Mouse (Mus musculus) hindbrain, embryonic 14.5 days (tissue): ENCODE results near the gene Gpr82. TPM values are rescaled to one million over a fixed set of nuclear protein-coding genes. Genes with fewer than 3 reads are reported as not detected.
A peak's percentile ranks its signal among the peaks of the same experiment; 100 is the strongest.

ENCODE experiments used
- ATAC-seq: fragments of 200-750 bp; cut with Nextera tagmentation; 2 replicates; pipeline ENCODE4 v1.8.0; 2017; ENCODE audit warnings: moderate number of reproducible peaks, mild to moderate bottlenecking, moderate TSS enrichment, moderate library complexity; ENCODE audit not compliant: low FRiP score
- DNase-seq: peaks from one replicate; pipeline ENCODE4 v3.0.0-alpha.2; 2015; ENCODE audit warnings: low spot score
- H3K27ac ChIP-seq: fragments of 300-500 bp; sonication (generic); 2 replicates; pipeline ENCODE4 v1.5.1; 2014; ENCODE audit warnings: mild to moderate bottlenecking, moderate library complexity
- H3K27me3 ChIP-seq: fragments of 300-500 bp; sonication (generic); 2 replicates; pipeline ENCODE4 v1.6.1; 2014; ENCODE audit warnings: mild to moderate bottlenecking, low read length, mixed read lengths; ENCODE audit not compliant: control insufficient read depth, insufficient read depth
- H3K36me3 ChIP-seq: fragments of 300-500 bp; sonication (generic); replicated peaks from 2 replicates; pipeline ENCODE4 v1.6.1; 2014; ENCODE audit not compliant: control insufficient read depth, insufficient read depth
- H3K4me1 ChIP-seq: fragments of 300-500 bp; sonication (generic); replicated peaks from 2 replicates; pipeline ENCODE4 v1.6.1; 2014; ENCODE audit warnings: antibody characterized with exemption, low read length, mixed read lengths; ENCODE audit not compliant: control insufficient read depth, insufficient read depth
- H3K4me2 ChIP-seq: fragments of 300-500 bp; sonication (generic); replicated peaks from 2 replicates; pipeline ENCODE4 v1.6.1; 2014; ENCODE audit warnings: mild to moderate bottlenecking, moderate library complexity
- H3K4me3 ChIP-seq: fragments of 300-500 bp; sonication (generic); replicated peaks from 2 replicates; pipeline ENCODE4 v1.5.1; 2014; ENCODE audit warnings: mild to moderate bottlenecking, low read length
- H3K9ac ChIP-seq: fragments of 300-500 bp; sonication (generic); 2 replicates; pipeline ENCODE4 v1.6.1; 2014
- H3K9me3 ChIP-seq: fragments of 300-500 bp; sonication (generic); 2 replicates; pipeline ENCODE4 v1.6.1; 2016; ENCODE audit warnings: low read length; ENCODE audit not compliant: control insufficient read depth
- WGBS: fragments of 180-500 bp; shearing (Covaris S2); extraction: QIAGEN DNeasy Blood & Tissue Kit; methylation state at CpG from one replicate; pipeline ENCODE4 v1.1.7; 2014; 5-methylcytosine and 5-hydroxymethylcytosine counted together
- polyA plus RNA-seq: library from polyadenylated mRNA; unstranded; fragments of >200 nt; fragmentation: Nextera tagmentation; extraction: Ambion mirVana; gene quantifications from 2 replicates; pipeline ENCODE4 v1.2.1, GENCODE M21; 2014

The Gpr82 gene
- polyA plus RNA-seq, 1 experiment from 2014 or later = 0.79 TPM

GRCm38 (mm10) chrX:13670342-13670741 lies 9.2 kb downstream of the Gpr82 start:
- WGBS = 77% methylated on average over 3 of the region's 3 CpGs
- no peak for ATAC-seq
- no peak overlapping the region for H3K9ac ChIP-seq

DNA sequence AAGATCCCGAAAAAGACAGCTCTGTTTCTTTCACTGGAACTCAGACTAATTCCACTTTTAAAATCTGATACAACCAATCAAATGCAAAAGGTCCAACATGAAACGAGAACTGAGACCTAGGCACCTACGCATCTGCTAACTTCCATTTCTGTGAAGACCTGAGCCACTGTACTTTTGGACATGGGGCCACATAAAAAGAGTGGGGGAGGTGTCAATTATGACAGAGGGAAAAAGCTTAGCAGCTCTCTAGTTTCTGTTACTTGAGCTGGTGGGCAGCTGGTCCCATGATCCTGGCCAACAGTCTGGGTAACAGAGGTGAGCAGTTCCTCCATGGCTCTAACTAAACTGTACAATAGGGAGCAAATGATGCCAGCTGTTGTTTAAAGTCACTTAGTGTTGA lies 11.8 kb downstream of the Gpr82 start:
- Histone ChIP-seq H3K27ac (no peak overlapping the region), H3K36me3 (no peaks in the 10 kb centered on the region), H3K9ac (no peak overlapping the region), H3K4me2 (no peak overlapping the region), H3K9me3 (no peaks in the 10 kb centered on the region), H3K4me3 (no peak overlapping the region), H3K4me1 (no peaks in the 10 kb centered on the region), H3K27me3 (no peaks in the 10 kb centered on the region)
- no peak for ATAC-seq
- 86% methylated on average over 3 of the region's 3 CpGs for WGBS
- no peak for DNase-seq

More at GRCm38 (mm10) chrX:13670342-13670741, 9.2 kb downstream of the Gpr82 start:
- no peak overlapping the region for H3K27ac ChIP-seq
- no peak overlapping the region for H3K4me3 ChIP-seq
- DNase-seq = no peak
- H3K9me3 ChIP-seq = no peaks in the 10 kb centered on the region
- no peaks in the 10 kb centered on the region for H3K27me3 ChIP-seq
- H3K36me3 ChIP-seq = no peaks in the 10 kb centered on the region
- no peak overlapping the region for H3K4me2 ChIP-seq
- no peaks in the 10 kb centered on the region for H3K4me1 ChIP-seq

DNA sequence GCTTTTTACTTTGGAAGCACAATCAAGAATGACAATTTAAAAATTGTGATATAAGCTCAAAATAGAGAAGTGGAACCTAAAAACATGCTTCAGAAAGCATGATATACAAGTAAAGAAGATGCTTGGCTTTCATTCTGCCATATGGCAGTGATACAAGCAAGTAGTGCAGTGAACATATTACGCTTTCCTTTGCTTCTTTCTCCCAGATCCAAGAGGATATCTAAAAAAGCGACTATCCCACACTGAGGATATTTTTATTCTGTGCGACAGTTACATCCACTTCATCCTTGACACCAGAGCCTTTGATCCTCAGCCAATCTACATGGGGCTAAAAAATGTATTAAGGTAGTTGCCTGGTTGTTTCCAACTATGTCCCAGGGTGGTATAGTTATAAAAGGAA lies 20.6 kb downstream of the Gpr82 start:
- no peak for ATAC-seq
- H3K27me3 ChIP-seq = no peaks in the 10 kb centered on the region
- no peak overlapping the region for H3K27ac ChIP-seq
- H3K9ac ChIP-seq = no peak overlapping the region
- WGBS = 91% methylated on average over 3 of the region's 3 CpGs
- H3K4me3 ChIP-seq = no peak overlapping the region
- no peak overlapping the region for H3K4me2 ChIP-seq
- no peak for DNase-seq
- no peaks in the 10 kb centered on the region for H3K4me1 ChIP-seq
- H3K36me3 ChIP-seq = no peaks in the 10 kb centered on the region
- no peaks in the 10 kb centered on the region for H3K9me3 ChIP-seq

- Histone ChIP-seq H3K9me3 (no peaks in the 10 kb centered on the region), H3K4me3 (no peak overlapping the region), H3K36me3 (no peaks in the 10 kb centered on the region), H3K27ac (no peak overlapping the region), H3K27me3 (no peaks in the 10 kb centered on the region), H3K9ac (no peak overlapping the region), H3K4me2 (no peak overlapping the region), H3K4me1 (no peaks in the 10 kb centered on the region)
- ATAC-seq (no peak), DNase-seq (no peak)
- WGBS = 80% methylated on average over 1 of the region's 1 CpGs
These were observed 25.4 kb downstream of the Gpr82 start for GRCm38 (mm10) chrX:13686589-13686988.

- Histone ChIP-seq H3K4me2 (no peak overlapping the region), H3K4me3 (no peak overlapping the region), H3K9ac (no peak overlapping the region), H3K9me3 (no peaks in the 10 kb centered on the region), H3K27ac (peak overlapping the region; percentile 7; the same call in 1 of the 2 replicates), H3K36me3 (no peaks in the 10 kb centered on the region), H3K27me3 (no peaks in the 10 kb centered on the region), H3K4me1 (no peaks in the 10 kb centered on the region)
- no peak for DNase-seq
- no peak for ATAC-seq
- 41% methylated on average over 2 of the region's 2 CpGs for WGBS
These were observed 27.2 kb downstream of the Gpr82 start for GRCm38 (mm10) chrX:13688356-13688755.

DNA sequence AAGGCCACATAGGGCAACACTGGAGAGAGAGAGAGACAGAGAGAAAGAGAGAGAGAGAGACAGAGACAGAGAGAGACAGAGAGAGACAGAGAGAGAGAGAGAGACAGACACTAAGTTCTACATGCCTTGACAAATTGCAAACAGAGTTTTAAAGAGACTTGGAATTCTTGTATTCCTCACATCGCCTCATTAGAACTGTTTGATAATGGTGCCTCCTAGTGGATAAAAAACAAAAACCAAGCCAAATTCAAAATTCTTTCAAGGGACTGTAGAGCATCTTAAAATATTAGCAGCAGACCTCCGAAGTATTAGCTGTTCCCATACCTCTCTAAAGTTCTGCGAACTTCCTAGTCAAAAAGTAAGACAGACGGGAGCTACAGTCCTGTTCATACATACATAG lies 30.7 kb downstream of the Gpr82 start:
- Histone ChIP-seq H3K4me3 (no peak overlapping the region), H3K36me3 (no peaks in the 10 kb centered on the region), H3K27me3 (no peaks in the 10 kb centered on the region), H3K9me3 (no peaks in the 10 kb centered on the region), H3K9ac (no peak overlapping the region), H3K27ac (no peak overlapping the region), H3K4me2 (no peak overlapping the region), H3K4me1 (no peaks in the 10 kb centered on the region)
- DNase-seq (no peak), ATAC-seq (no peak)
- WGBS = 82% methylated on average over 4 of the region's 4 CpGs

DNA sequence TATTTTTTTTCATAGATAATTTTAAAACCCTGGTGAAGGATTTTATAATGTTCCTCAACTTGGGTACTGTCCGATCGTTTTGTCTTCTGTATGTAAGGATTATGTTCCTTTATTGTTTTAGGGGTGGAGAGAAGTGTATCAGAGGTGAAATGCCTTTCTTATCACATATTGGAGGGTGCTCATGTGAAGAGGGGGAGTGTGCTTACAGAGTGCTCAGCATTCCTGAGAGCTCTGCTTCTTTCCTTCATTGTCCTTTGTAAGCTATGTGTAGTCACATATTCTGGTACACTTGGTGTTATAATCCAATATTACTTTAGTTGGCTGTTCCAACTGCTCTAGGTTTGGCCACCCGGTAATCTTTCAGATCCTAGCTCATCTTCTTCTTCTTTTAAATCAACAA lies 39.5 kb downstream of the Gpr82 start:
- WGBS = 95% methylated on average over 3 of the region's 3 CpGs
- H3K9ac ChIP-seq = no peak overlapping the region
- no peak for ATAC-seq

GRCm38 (mm10) chrX:13705051-13705450 lies 43.9 kb downstream of the Gpr82 start:
- Histone ChIP-seq H3K4me3 (no peak overlapping the region), H3K9ac (no peak overlapping the region), H3K4me2 (no peak overlapping the region), H3K27ac (no peak overlapping the region), H3K4me1 (no peaks in the 10 kb centered on the region), H3K9me3 (no peaks in the 10 kb centered on the region), H3K27me3 (no peaks in the 10 kb centered on the region), H3K36me3 (no peaks in the 10 kb centered on the region)
- WGBS = 36% methylated on average over 2 of the region's 2 CpGs
- ATAC-seq (no peak), DNase-seq (no peak)

More for the DNA sequence above, 39.5 kb downstream of the Gpr82 start:
- Histone ChIP-seq H3K9me3 (no peaks in the 10 kb centered on the region), H3K27me3 (no peaks in the 10 kb centered on the region), H3K4me2 (no peak overlapping the region), H3K27ac (no peak overlapping the region), H3K4me3 (no peak overlapping the region), H3K36me3 (no peaks in the 10 kb centered on the region), H3K4me1 (no peaks in the 10 kb centered on the region)
- no peak for DNase-seq

DNA sequence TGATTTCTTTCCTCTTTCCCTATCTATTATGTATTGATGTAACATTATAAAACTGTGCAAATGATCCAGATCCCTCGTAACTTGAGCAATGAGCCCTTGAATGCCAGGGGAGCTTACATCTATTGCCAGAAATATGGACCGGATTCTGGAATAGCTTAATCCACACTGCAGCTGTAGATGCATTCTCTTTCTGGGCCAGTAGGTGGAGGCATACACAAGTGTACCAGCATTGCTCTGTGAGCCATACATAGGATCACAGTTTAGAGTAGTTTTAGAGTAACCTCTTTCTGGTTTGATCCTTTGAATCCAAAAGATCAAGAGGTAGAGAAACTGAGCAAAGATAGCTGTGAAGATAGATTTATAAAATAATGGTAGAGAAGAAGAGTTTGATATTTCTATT lies 49.0 kb downstream of the Gpr82 start:
- no peak overlapping the region for H3K4me3 ChIP-seq
- no peaks in the 10 kb centered on the region for H3K27me3 ChIP-seq
- H3K36me3 ChIP-seq = no peaks in the 10 kb centered on the region
- H3K9me3 ChIP-seq = no peaks in the 10 kb centered on the region
- H3K4me2 ChIP-seq = no peak overlapping the region
- ATAC-seq (peak; percentile 64; the same call in 1 of the 2 replicates), DNase-seq (peak; percentile 73)
- no peak overlapping the region for H3K27ac ChIP-seq
- H3K9ac ChIP-seq = no peak overlapping the region
- H3K4me1 ChIP-seq = no peaks in the 10 kb centered on the region
- WGBS = 40% methylated on average over 2 of the region's 2 CpGs
